Mouse (Mus musculus): Measurements from ENCODE around the gene Olfr223. TPM values are rescaled to one million over a fixed set of nuclear protein-coding genes. Genes with fewer than 3 reads are reported as not detected.

The Olfr223 gene
- polyA plus RNA-seq, 1 experiment: not detected

- TF ChIP-seq CEBPB (IDR thresholded peaks at IDR 0.05; ENCODE audit: insufficient read depth, poor library complexity, severe bottlenecking) (no peak), SRF (IDR thresholded peaks at IDR 0.05; ENCODE audit: control insufficient read depth, insufficient read length, low read depth) (no peak), TCF3 (IDR thresholded peaks at IDR 0.05; ENCODE audit: insufficient read length, low read depth) (no peak), USF1 (IDR thresholded peaks at IDR 0.05; ENCODE audit: low read depth) (no peak), REST (IDR thresholded peaks at IDR 0.05; ENCODE audit: insufficient read depth, insufficient read length) (no peak), TCF12 (IDR thresholded peaks at IDR 0.05; ENCODE audit: insufficient read depth, poor library complexity, severe bottlenecking) (no peak), MYOG (IDR thresholded peaks at IDR 0.05; ENCODE audit: control insufficient read depth in 1 of 3, insufficient read depth in 1 of 3, insufficient read length in 2 of 3, low read depth in 2 of 3) (no peak), MAX (IDR thresholded peaks at IDR 0.05; ENCODE audit: low read depth) (no peak), POLR2AphosphoS2 (IDR thresholded peaks at IDR 0.05; ENCODE audit: insufficient read length, low read depth) (no peak), POLR2A (IDR thresholded peaks at IDR 0.05; ENCODE audit: insufficient read length, low read depth) (no peak)
- Histone ChIP-seq H3ac (ENCODE audit: control insufficient read depth, insufficient read length) (no peak overlapping the region), H3K4me2 (ENCODE audit: low read depth) (no peak overlapping the region), H3K27me3 (ENCODE audit: control insufficient read depth, insufficient read depth, insufficient read length) (no peaks in the 10 kb centered on the region), H3K36me3 (ENCODE audit: control insufficient read depth, insufficient read depth) (no peaks in the 10 kb centered on the region), H3K79me2 (ENCODE audit: control insufficient read depth, insufficient read depth) (no peaks in the 10 kb centered on the region), H3K4me3 (no peak overlapping the region)
These were observed 50.6 kb downstream of the Olfr223 start for GRCm38 (mm10) chr11:59542442-59542841.

DNA sequence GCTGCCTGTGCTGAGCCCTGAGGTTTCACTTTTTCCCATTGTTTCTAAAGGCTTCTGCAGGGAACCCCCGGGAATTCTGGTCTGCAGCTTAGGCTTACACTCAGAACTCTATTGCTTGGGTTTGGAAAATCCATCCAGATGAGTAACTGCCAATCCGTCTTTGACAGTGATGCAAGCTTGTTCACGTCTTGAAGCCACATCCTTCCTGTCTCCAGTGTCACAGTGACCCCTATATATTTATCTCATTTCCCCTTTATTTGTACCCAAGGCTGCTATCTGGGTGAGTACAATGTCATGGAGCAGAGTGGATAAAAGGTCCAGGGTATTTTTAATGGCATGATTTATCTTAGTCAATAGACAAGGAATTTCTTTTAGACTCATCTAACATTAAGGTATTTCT lies 51.8 kb downstream of the Olfr223 start, which contains the start of gene Nlrp3:
Gene Nlrp3 (plus strand): TSS at position 245 of the 400 bp plus-strand sequence.
- no peaks in the 10 kb centered on the region for H3K36me3 ChIP-seq (ENCODE audit: control insufficient read depth, insufficient read depth)
- no peak within 1 kb of the TSS for H3K4me2 ChIP-seq (ENCODE audit: low read depth)
- no peaks in the 10 kb centered on the region for H3K27me3 ChIP-seq (ENCODE audit: control insufficient read depth, insufficient read depth, insufficient read length)
- no peaks in the 10 kb centered on the region for H3K79me2 ChIP-seq (ENCODE audit: control insufficient read depth, insufficient read depth)
- no peak within 1 kb of the TSS for H3ac ChIP-seq (ENCODE audit: control insufficient read depth, insufficient read length)
- H3K4me3 ChIP-seq: no peak within 1 kb of the TSS
- TF ChIP-seq SRF (IDR thresholded peaks at IDR 0.05; ENCODE audit: control insufficient read depth, insufficient read length, low read depth) (no peak), TCF3 (IDR thresholded peaks at IDR 0.05; ENCODE audit: insufficient read length, low read depth) (no peak), TCF12 (IDR thresholded peaks at IDR 0.05; ENCODE audit: insufficient read depth, poor library complexity, severe bottlenecking) (no peak), POLR2AphosphoS2 (IDR thresholded peaks at IDR 0.05; ENCODE audit: insufficient read length, low read depth) (no peak), MYOD1 (IDR thresholded peaks at IDR 0.05; ENCODE audit: control insufficient read depth in 1 of 3, insufficient read length in 2 of 3, low read depth in 2 of 3) (no peak)

- Histone ChIP-seq H3ac (ENCODE audit: control insufficient read depth, insufficient read length) (no peak overlapping the region), H3K27me3 (ENCODE audit: control insufficient read depth, insufficient read depth, insufficient read length) (no peaks in the 10 kb centered on the region), H3K36me3 (ENCODE audit: control insufficient read depth, insufficient read depth) (no peaks in the 10 kb centered on the region), H3K79me2 (ENCODE audit: control insufficient read depth, insufficient read depth) (no peaks in the 10 kb centered on the region), H3K4me2 (ENCODE audit: low read depth) (no peak overlapping the region), H3K4me3 (no peak overlapping the region)
- no peak for TF ChIP-seq SRF (IDR thresholded peaks at IDR 0.05; ENCODE audit: control insufficient read depth, insufficient read length, low read depth)
- no peak for TF ChIP-seq MYOD1 (IDR thresholded peaks at IDR 0.05; ENCODE audit: control insufficient read depth in 1 of 3, insufficient read length in 2 of 3, low read depth in 2 of 3)
- no peak for TF ChIP-seq MAX (IDR thresholded peaks at IDR 0.05; ENCODE audit: low read depth)
- TF ChIP-seq CEBPB (IDR thresholded peaks at IDR 0.05; ENCODE audit: insufficient read depth, poor library complexity, severe bottlenecking): no peak
- TF ChIP-seq POLR2AphosphoS2 (IDR thresholded peaks at IDR 0.05; ENCODE audit: insufficient read length, low read depth): no peak
These were observed 53.0 kb downstream of the Olfr223 start for GRCm38 (mm10) chr11:59540123-59540522.

Other genes starting within 250 kb of the Olfr223 start
- gene Prss38, start 217.6 kb downstream of the Olfr223 start, polyA plus RNA-seq (2012; fragmentation: generic; extraction: Trizol): not detected
- 4.5 TPM for gene Jmjd4, start 143.2 kb downstream of the Olfr223 start, polyA plus RNA-seq (2012; fragmentation: generic; extraction: Trizol)
- 67.2 TPM for gene Snap47, start 142.1 kb downstream of the Olfr223 start, polyA plus RNA-seq (2012; fragmentation: generic; extraction: Trizol)
- 1.3 TPM for gene Zfp867, start 120.8 kb downstream of the Olfr223 start, polyA plus RNA-seq (2012; fragmentation: generic; extraction: Trizol)
- gene Zkscan17, start 66.5 kb downstream of the Olfr223 start, polyA plus RNA-seq (2012; fragmentation: generic; extraction: Trizol): 26.4 TPM
- gene Nlrp3, start 51.7 kb downstream of the Olfr223 start, polyA plus RNA-seq (2012; fragmentation: generic; extraction: Trizol): 0.02 TPM
- not detected for gene Olfr222, start 17.1 kb downstream of the Olfr223 start, polyA plus RNA-seq (2012; fragmentation: generic; extraction: Trizol)
- 191 TPM for gene Mprip, start 68.0 kb upstream of the Olfr223 start, polyA plus RNA-seq (2012; fragmentation: generic; extraction: Trizol)
- 0.02 TPM for gene Pld6, start 194.4 kb upstream of the Olfr223 start, polyA plus RNA-seq (2012; fragmentation: generic; extraction: Trizol)
- gene Flcn, start 216.7 kb upstream of the Olfr223 start, polyA plus RNA-seq (2012; fragmentation: generic; extraction: Trizol): 43.9 TPM
- gene Nt5m, start 246.2 kb upstream of the Olfr223 start, polyA plus RNA-seq (2012; fragmentation: generic; extraction: Trizol): 30.8 TPM
- gene Cops3, start 246.5 kb upstream of the Olfr223 start, polyA plus RNA-seq (2012; fragmentation: generic; extraction: Trizol): 65.7 TPM